Mouse (Mus musculus): ENCODE measurements at regions not wholly inside any gene's neighbourhood (a gene's known extent, or its start where the extent isn't known, plus 50 kb on each side); places are given as distances from the start of the nearest gene placed in this dataset.

DNA sequence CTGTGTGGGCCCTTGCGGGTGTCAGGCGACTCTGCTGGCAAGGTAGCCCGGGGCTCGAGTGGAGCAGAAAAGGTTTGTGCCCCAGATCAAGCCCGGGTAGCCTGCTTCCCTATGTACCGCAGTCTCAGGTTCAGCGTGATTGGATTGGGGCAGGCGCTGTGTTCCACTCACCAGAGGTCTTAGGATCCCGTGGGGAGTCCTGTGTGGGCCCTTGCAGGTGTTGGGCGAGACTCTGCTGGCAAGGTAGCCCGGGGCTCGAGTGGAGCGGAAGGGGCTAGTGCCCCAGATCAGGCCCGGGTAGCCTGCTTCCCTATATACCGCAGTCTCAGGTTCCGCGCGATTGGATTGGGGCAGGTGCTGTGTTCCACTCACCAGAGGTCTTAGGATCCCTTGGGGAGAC, 69.5 kb upstream of the C130026I21Rik start:
- DNase-seq (ENCODE audit: low spot score in 2 of 2), result peak in 1 of 2 experiments; percentile 5
